Mouse (Mus musculus): ENCODE measurements around the gene Scg3. TPM values are rescaled to one million over a fixed set of nuclear protein-coding genes. Genes with fewer than 3 reads are reported as not detected.

Gene Scg3
- 5.1 and 5.6 TPM in 2 replicates for polyA plus RNA-seq (2015; fragmentation: Nextera tagmentation; extraction: Ambion mirVana)

DNA sequence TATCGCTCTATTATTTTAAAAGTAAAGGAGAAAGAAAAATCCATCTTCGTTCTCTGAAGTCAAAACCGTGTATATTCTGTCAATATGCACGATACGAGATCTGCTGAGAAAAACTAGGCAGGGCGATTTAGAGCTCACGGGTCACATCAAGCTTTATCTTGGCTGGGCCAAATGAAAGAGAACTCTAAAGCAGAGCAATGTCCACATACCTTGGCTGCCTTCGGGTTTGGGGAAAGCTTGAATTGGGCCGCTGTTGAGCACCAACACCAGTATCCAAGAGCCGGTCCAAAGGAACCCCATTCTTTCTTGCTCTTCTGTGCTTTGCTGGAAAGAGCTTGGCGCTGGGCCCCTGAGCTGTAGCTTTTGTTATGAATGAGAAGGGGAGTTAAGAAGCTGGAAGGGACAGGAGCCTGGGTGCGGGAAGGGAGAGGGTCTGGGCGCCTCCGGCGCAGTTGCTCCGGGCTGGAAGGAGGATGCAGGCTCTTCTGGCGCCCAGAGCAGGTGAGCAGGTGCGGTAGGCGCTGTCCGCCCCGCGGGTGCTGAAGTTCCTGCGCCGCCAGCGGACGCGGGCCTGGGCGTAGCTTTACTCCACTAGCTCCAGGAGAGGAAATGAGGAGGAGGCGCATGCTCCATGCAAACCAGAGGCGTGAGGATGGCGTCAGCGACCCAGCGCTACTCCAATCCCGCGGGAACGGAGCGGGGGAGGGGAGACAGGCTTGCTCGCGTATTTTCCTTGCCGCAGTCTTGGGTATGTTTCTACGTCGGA lies at the start of gene Scg3:
Gene Scg3 (minus strand): TSS at position 631 of the 766 bp plus-strand sequence.
- WGBS = 9% methylated on average over 42 of the region's 42 CpGs
- H3K4me1 ChIP-seq (replicated peaks; ENCODE audit: control insufficient read depth, insufficient read depth) = no peaks in the 10 kb centered on the region
- H3K9me3 ChIP-seq (ENCODE audit: control insufficient read depth, low read length) = no peaks in the 10 kb centered on the region
- H3K27ac ChIP-seq (replicated peaks) = no peak within 1 kb of the TSS
- TF ChIP-seq EP300 (optimal IDR thresholded peaks at IDR 0.05) = no peak
- peak; percentile 8; the same call in 1 of the 2 replicates for TF ChIP-seq CTCF (IDR thresholded peaks at IDR 0.05; ENCODE audit: low read depth)
- H3K4me3 ChIP-seq (ENCODE audit: low read depth, low read length) = peak within 1 kb of the TSS; percentile 24
- no peaks in the 10 kb centered on the region for H3K36me3 ChIP-seq (ENCODE audit: control insufficient read depth, insufficient read depth, low read length)
- ATAC-seq (ENCODE audit: low FRiP score, low TSS enrichment) = peak; percentile 89
- peak; percentile 89 for DNase-seq (ENCODE audit: low spot score)
- H3K9ac ChIP-seq (ENCODE audit: low read length) = no peak within 1 kb of the TSS
- no peaks in the 10 kb centered on the region for H3K27me3 ChIP-seq (ENCODE audit: control insufficient read depth, insufficient read depth, low read length)
- H3K4me2 ChIP-seq (replicated peaks; ENCODE audit: low read depth) = peak within 1 kb of the TSS; percentile 36

DNA sequence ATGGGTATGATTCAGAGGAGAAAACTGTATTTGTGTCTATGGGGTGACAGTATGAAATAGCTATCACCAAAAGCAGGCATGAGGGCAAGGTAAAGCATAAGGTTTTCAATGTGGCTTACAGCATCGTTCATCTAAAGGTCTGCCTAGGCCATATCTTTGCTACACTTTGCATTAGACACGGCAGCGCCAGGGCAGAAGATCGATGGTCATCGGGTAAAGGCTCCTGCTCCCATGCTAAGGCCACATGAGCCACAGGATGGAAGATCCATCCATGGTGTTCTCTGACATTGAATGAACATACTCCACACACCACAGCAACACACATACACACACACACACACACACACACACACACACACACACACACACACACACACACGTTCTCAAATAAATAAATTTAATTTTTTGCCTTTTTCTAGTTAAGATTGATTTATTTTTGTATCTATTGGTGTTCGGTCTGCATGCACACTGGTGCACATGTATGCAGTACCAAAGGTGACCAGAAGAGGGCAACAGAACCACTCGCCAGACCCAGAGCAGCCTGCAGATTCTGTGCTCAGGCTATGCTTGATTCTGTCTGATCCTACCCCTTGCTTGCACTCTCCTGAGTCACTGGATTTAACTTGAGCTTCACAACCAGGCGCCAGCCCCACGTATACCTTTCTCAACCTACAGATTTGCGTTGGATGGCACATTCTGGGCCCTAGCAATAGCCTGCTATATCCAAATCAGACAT lies 36.3 kb upstream of the Scg3 start:
- no peak overlapping the region for H3K4me3 ChIP-seq (ENCODE audit: low read depth, low read length)
- H3K27me3 ChIP-seq (ENCODE audit: control insufficient read depth, insufficient read depth, low read length) = no peaks in the 10 kb centered on the region
- H3K9ac ChIP-seq (ENCODE audit: low read length) = no peak overlapping the region
- no peaks in the 10 kb centered on the region for H3K4me1 ChIP-seq (replicated peaks; ENCODE audit: control insufficient read depth, insufficient read depth)
- no peak overlapping the region for H3K27ac ChIP-seq (replicated peaks)
- 0 out of 2 replicates have a peak, but pooled peaks have one; percentile 42 for ATAC-seq (ENCODE audit: low FRiP score, low TSS enrichment)
- no peaks in the 10 kb centered on the region for H3K9me3 ChIP-seq (ENCODE audit: control insufficient read depth, low read length)
- 44% methylated on average over 11 of the region's 11 CpGs for WGBS
- TF ChIP-seq EP300 (optimal IDR thresholded peaks at IDR 0.05) (no peak), CTCF (IDR thresholded peaks at IDR 0.05; ENCODE audit: low read depth) (peak; percentile 89)
- no peak overlapping the region for H3K4me2 ChIP-seq (replicated peaks; ENCODE audit: low read depth)
- DNase-seq (ENCODE audit: low spot score) = peak; percentile 56
- no peaks in the 10 kb centered on the region for H3K36me3 ChIP-seq (ENCODE audit: control insufficient read depth, insufficient read depth, low read length)

DNA sequence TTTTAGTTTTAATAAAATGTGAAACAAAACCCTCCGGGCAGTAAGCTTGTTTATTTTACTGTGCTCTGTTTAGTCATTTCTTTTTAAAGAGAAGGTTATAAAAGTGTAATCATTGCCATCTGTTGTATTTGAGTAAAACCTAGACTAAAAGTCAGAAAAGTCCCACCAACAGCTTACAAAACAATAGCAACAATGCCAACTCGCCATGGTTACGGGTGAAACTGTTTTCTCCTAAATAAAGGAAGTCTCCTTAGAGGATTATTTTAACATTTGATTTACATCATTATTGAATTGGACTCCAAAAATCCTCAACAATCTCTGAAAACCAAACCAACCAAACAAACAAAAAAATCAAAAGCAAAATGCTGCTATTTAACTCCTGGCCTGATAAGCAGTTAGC lies 35.6 kb upstream of the Scg3 start:
- Histone ChIP-seq H3K27me3 (ENCODE audit: control insufficient read depth, insufficient read depth, low read length) (no peaks in the 10 kb centered on the region), H3K9ac (ENCODE audit: low read length) (no peak overlapping the region), H3K36me3 (ENCODE audit: control insufficient read depth, insufficient read depth, low read length) (no peaks in the 10 kb centered on the region), H3K27ac (replicated peaks) (no peak overlapping the region), H3K9me3 (ENCODE audit: control insufficient read depth, low read length) (no peaks in the 10 kb centered on the region), H3K4me1 (replicated peaks; ENCODE audit: control insufficient read depth, insufficient read depth) (no peaks in the 10 kb centered on the region), H3K4me3 (ENCODE audit: low read depth, low read length) (no peak overlapping the region), H3K4me2 (replicated peaks; ENCODE audit: low read depth) (no peak overlapping the region)
- WGBS = 73% methylated on average over 3 of the region's 3 CpGs
- ATAC-seq (ENCODE audit: low FRiP score, low TSS enrichment) = no peak
- TF ChIP-seq CTCF (IDR thresholded peaks at IDR 0.05; ENCODE audit: low read depth) = no peak
- no peak for TF ChIP-seq EP300 (optimal IDR thresholded peaks at IDR 0.05)
- DNase-seq (ENCODE audit: low spot score) = no peak

DNA sequence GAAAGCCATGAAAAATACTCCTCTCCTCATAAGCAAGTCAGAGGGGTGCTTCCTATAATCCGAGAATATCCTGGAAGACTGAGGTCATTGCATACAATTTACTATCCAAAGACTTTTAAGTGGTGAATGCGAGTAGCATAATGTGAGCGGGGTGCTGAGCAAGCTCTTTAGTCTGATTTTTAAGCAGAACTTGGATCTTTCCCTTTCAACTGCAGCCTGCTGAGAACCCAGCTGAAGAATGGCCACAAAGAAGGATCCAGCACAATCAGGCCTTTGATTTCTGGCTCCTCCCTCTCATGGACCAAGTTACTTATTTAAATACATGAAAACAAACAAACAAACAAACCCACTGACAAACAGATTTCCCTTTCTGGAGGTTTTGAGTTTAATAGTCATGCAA lies 916 bp upstream of the Scg3 start:
- ATAC-seq (ENCODE audit: low FRiP score, low TSS enrichment) = no peak
- no peak for DNase-seq (ENCODE audit: low spot score)
- WGBS = 71% methylated on average over 3 of the region's 3 CpGs

DNA sequence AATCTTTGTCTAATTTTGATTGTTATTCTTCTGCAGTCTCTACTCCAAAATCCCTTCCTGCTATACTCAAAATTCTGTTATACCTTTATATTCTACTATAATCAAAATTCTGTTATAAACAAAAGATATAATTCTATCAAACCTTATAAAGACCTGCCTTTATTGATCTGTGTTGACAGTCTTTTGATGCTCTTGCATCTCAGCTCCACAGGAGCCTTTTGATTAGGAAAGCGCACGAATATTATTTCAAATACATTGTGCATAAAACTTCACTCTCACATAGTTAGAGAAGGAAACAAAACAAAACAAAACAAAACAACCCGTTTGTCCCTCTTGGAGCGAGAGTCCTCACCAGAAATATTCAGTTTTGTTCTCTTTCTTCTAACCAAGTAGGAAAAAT lies 436 bp upstream of the Scg3 start:
- TF ChIP-seq EP300 (optimal IDR thresholded peaks at IDR 0.05) = no peak
- no peak for TF ChIP-seq CTCF (IDR thresholded peaks at IDR 0.05; ENCODE audit: low read depth)
- no peak overlapping the region for H3K9ac ChIP-seq (ENCODE audit: low read length)
- DNase-seq (ENCODE audit: low spot score) = no peak
- H3K4me3 ChIP-seq (ENCODE audit: low read depth, low read length) = no peak overlapping the region; the same call in 1 of the 2 replicates
- H3K9me3 ChIP-seq (ENCODE audit: control insufficient read depth, low read length) = no peaks in the 10 kb centered on the region
- no peaks in the 10 kb centered on the region for H3K4me1 ChIP-seq (replicated peaks; ENCODE audit: control insufficient read depth, insufficient read depth)
- H3K27ac ChIP-seq (replicated peaks) = no peak overlapping the region
- peak overlapping the region; percentile 36 for H3K4me2 ChIP-seq (replicated peaks; ENCODE audit: low read depth)
- WGBS = 72% methylated on average over 4 of the region's 4 CpGs
- no peaks in the 10 kb centered on the region for H3K27me3 ChIP-seq (ENCODE audit: control insufficient read depth, insufficient read depth, low read length)
- no peaks in the 10 kb centered on the region for H3K36me3 ChIP-seq (ENCODE audit: control insufficient read depth, insufficient read depth, low read length)
- no peak for ATAC-seq (ENCODE audit: low FRiP score, low TSS enrichment)

More for the DNA sequence above, 916 bp upstream of the Scg3 start:
- TF ChIP-seq EP300 (optimal IDR thresholded peaks at IDR 0.05) (no peak), CTCF (IDR thresholded peaks at IDR 0.05; ENCODE audit: low read depth) (no peak)
- Histone ChIP-seq H3K4me2 (replicated peaks; ENCODE audit: low read depth) (no peak overlapping the region), H3K27ac (replicated peaks) (no peak overlapping the region), H3K9ac (ENCODE audit: low read length) (no peak overlapping the region), H3K9me3 (ENCODE audit: control insufficient read depth, low read length) (no peaks in the 10 kb centered on the region), H3K27me3 (ENCODE audit: control insufficient read depth, insufficient read depth, low read length) (no peaks in the 10 kb centered on the region), H3K4me3 (ENCODE audit: low read depth, low read length) (no peak overlapping the region), H3K4me1 (replicated peaks; ENCODE audit: control insufficient read depth, insufficient read depth) (no peaks in the 10 kb centered on the region), H3K36me3 (ENCODE audit: control insufficient read depth, insufficient read depth, low read length) (no peaks in the 10 kb centered on the region)

DNA sequence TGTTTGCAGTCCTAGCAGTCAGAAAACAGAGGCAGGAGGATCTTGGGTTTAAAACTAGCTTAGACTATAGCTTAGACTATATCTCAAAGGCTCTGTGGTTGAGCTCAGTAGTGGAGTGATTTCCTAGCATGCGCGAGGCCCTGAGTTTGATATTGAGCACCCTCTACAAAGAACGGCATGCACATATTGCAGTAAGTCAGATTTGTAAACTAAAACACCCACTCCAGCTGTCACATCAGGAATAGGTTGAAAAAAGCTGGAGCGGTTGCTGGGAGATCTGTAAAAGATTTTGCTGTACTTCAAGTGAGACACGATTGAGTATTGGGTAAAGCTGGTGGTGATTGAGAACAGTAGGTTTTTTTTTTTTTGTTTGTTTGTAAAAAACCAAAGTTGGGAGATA lies 3.2 kb downstream of the Scg3 start:
- H3K9me3 ChIP-seq (ENCODE audit: control insufficient read depth, low read length) = no peaks in the 10 kb centered on the region
- H3K27me3 ChIP-seq (ENCODE audit: control insufficient read depth, insufficient read depth, low read length) = no peaks in the 10 kb centered on the region
- 76% methylated on average over 5 of the region's 5 CpGs for WGBS
- H3K4me3 ChIP-seq (ENCODE audit: low read depth, low read length) = no peak overlapping the region
- no peak overlapping the region for H3K4me2 ChIP-seq (replicated peaks; ENCODE audit: low read depth)
- H3K9ac ChIP-seq (ENCODE audit: low read length) = no peak overlapping the region
- DNase-seq (ENCODE audit: low spot score) = no peak
- TF ChIP-seq CTCF (IDR thresholded peaks at IDR 0.05; ENCODE audit: low read depth) (no peak), EP300 (optimal IDR thresholded peaks at IDR 0.05) (no peak)
- H3K27ac ChIP-seq (replicated peaks) = no peak overlapping the region
- no peak for ATAC-seq (ENCODE audit: low FRiP score, low TSS enrichment)
- H3K36me3 ChIP-seq (ENCODE audit: control insufficient read depth, insufficient read depth, low read length) = no peaks in the 10 kb centered on the region
- no peaks in the 10 kb centered on the region for H3K4me1 ChIP-seq (replicated peaks; ENCODE audit: control insufficient read depth, insufficient read depth)

Data from stomach, postnatal 0 days (tissue).